Mouse (Mus musculus) liver, postnatal 0 days (tissue): Measurements from ENCODE around the gene Trim47.

Experiments
- CTCF ChIP-seq: sonication (generic); IDR thresholded peaks from 2 replicates; pipeline ENCODE4 v1.5.1; 2016; ENCODE audit warnings: antibody characterized with exemption, low read depth
- EP300 ChIP-seq: IDR thresholded peaks from 2 replicates; pipeline ENCODE4 v1.6.1; 2016; ENCODE audit warnings: antibody characterized with exemption, low read depth, mild to moderate bottlenecking

GRCm38 (mm10) chr11:116138468-116139138, 11.6 kb upstream of the Trim47 start, which contains the start of gene Mrpl38:
- TF ChIP-seq CTCF: peak; percentile 92
- no peak for TF ChIP-seq EP300
